Mouse (Mus musculus): ENCODE measurements at regions not wholly inside any gene's neighbourhood (a gene's known extent, or its start where the extent isn't known, plus 50 kb on each side); places are given as distances from the start of the nearest gene placed in this dataset.

- in situ Hi-C loops (cut with MboI; ENCODE audit: low pct_unique_long_range_greater_than_20kb in 1 of 2, low sequenced_read_pairs in 2 of 2, unreplicated experiment in 1 of 2) = no loop called here
These were observed 149.7 kb downstream of the Etv1 start for GRCm38 (mm10) chr12:38928786-38929351.

DNA sequence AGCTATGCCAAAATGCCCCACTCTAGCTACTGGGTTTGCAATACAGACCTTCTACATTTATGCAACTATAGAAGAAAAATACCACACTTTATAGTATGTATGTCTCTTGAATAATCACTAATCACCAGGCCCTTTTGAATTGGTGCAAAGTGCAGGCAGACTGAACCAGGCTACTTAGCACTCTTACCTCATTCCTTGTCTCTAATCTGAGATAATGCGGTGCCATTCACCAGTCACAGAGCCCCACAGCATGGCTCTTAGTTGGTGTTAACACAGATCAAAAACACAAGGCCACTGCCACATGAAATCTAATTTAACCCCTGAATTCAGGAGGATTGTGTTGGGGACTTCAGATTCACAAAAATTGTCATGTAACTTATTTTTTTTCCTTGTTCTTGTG is 150.5 kb downstream of the Etv1 start:
- in situ Hi-C loops (cut with MboI; ENCODE audit: low pct_unique_long_range_greater_than_20kb in 1 of 2, low sequenced_read_pairs in 2 of 2, unreplicated experiment in 1 of 2) = no loop called here

DNA sequence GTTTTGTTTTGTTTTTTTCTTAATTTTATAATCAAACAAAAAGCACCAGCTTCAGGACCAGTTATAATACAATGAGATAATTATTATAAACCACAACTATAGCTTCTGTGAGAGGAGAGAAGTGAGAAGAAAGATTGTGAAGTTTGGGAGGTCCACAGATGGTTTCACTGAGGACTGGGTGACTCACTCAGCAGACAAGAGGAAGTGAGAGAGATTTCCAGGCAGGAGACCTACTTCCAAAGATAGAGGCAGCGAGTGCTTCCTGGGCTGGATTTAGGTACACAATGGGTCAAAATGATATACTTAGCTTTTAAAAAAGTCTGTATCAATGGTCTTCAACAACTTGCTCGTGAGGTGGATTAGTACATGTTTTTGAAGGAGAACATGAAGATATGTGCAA is 152.6 kb downstream of the Etv1 start:
- in situ Hi-C loops (cut with MboI; ENCODE audit: low pct_unique_long_range_greater_than_20kb in 1 of 2, low sequenced_read_pairs in 2 of 2, unreplicated experiment in 1 of 2) = no loop called here

- in situ Hi-C loops (cut with MboI; ENCODE audit: low pct_unique_long_range_greater_than_20kb in 1 of 2, low sequenced_read_pairs in 2 of 2, unreplicated experiment in 1 of 2) = no loop called here
These were observed 180.4 kb downstream of the Etv1 start for GRCm38 (mm10) chr12:38959605-38960004.

DNA sequence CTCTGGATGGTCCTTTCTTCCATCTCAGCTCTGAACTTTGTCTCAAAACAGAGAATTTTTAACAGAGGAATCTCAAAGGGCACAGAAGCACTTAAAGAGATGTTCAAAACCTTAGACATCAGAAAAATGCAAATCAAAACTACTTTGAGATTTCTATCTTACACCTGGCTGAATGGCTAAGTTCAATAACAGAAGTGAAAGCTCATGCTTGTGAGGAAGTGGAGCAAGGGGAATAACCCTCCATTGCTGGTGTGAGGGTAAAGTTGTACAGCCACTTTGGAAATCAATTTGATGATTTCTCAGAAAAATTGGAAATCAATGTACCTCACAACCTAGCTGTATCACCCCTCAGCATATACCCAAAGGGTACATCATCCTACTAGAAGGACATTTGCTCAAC is 183.1 kb downstream of the Etv1 start:
- in situ Hi-C loops (cut with MboI; ENCODE audit: low pct_unique_long_range_greater_than_20kb in 1 of 2, low sequenced_read_pairs in 2 of 2, unreplicated experiment in 1 of 2) = no loop called here

- in situ Hi-C loops (cut with MboI; ENCODE audit: low pct_unique_long_range_greater_than_20kb in 1 of 2, low sequenced_read_pairs in 2 of 2, unreplicated experiment in 1 of 2) = no loop called here
These were observed 191.2 kb downstream of the Etv1 start for GRCm38 (mm10) chr12:38970347-38970746.

GRCm38 (mm10) chr12:38972205-38972604 is 193.0 kb downstream of the Etv1 start:
- in situ Hi-C loops (cut with MboI; ENCODE audit: low pct_unique_long_range_greater_than_20kb in 1 of 2, low sequenced_read_pairs in 2 of 2, unreplicated experiment in 1 of 2) = no loop called here

GRCm38 (mm10) chr12:38975508-38975907 is 196.3 kb downstream of the Etv1 start:
- in situ Hi-C loops (cut with MboI; ENCODE audit: low pct_unique_long_range_greater_than_20kb in 1 of 2, low sequenced_read_pairs in 2 of 2, unreplicated experiment in 1 of 2) = no loop called here

- in situ Hi-C loops (cut with MboI; ENCODE audit: low pct_unique_long_range_greater_than_20kb in 1 of 2, low sequenced_read_pairs in 2 of 2, unreplicated experiment in 1 of 2) = no loop called here
These were observed 203.2 kb downstream of the Etv1 start for GRCm38 (mm10) chr12:38982423-38982822.

- in situ Hi-C loops (cut with MboI; ENCODE audit: low pct_unique_long_range_greater_than_20kb in 1 of 2, low sequenced_read_pairs in 2 of 2, unreplicated experiment in 1 of 2) = no loop called here
These were observed 206.7 kb downstream of the Etv1 start for GRCm38 (mm10) chr12:38985909-38986308.

- in situ Hi-C loops (cut with MboI; ENCODE audit: low pct_unique_long_range_greater_than_20kb in 1 of 2, low sequenced_read_pairs in 2 of 2, unreplicated experiment in 1 of 2) = no loop called here
These were observed 207.2 kb downstream of the Etv1 start for GRCm38 (mm10) chr12:38986346-38986745.

DNA sequence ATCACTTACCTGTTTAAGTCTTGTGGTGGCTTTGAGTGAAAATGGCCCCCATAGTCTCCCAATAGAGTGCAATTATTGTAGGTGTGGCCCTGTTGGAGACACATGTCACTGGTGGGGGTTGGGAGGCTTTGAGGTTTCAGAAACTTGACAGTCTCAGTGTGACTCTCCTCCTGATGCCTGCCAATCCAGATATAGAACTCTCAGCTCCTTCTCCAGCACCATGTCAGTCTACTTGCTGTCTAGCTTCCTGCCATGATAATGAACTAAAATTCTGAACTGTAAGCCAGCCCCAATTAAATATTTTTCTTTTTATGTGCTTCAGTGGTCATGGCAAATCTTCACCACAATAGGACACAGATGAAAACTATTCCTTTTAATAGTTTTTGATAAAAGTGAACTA is 208.1 kb downstream of the Etv1 start:
- in situ Hi-C loops (cut with MboI; ENCODE audit: low pct_unique_long_range_greater_than_20kb in 1 of 2, low sequenced_read_pairs in 2 of 2, unreplicated experiment in 1 of 2) = no loop called here

DNA sequence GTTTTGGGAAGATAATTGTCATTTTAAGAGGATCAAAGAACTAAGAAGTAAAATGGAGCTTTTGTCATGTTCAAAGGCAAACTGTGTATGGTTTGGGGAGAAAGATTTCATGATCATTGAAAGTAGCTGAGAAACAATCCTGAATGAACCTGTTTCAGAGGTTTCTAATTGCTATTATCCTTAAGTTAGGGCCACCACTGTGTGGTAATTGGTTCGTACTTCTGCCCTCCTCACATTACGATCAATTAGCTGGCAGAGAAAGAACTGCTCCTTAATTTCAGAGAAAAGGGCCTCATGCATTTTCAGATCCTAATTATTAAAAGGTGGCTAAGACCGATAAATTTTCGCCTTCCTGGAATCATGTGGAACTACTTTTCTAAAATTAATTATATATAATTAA is 208.6 kb downstream of the Etv1 start:
- in situ Hi-C loops (cut with MboI; ENCODE audit: low pct_unique_long_range_greater_than_20kb in 1 of 2, low sequenced_read_pairs in 2 of 2, unreplicated experiment in 1 of 2) = no loop called here

DNA sequence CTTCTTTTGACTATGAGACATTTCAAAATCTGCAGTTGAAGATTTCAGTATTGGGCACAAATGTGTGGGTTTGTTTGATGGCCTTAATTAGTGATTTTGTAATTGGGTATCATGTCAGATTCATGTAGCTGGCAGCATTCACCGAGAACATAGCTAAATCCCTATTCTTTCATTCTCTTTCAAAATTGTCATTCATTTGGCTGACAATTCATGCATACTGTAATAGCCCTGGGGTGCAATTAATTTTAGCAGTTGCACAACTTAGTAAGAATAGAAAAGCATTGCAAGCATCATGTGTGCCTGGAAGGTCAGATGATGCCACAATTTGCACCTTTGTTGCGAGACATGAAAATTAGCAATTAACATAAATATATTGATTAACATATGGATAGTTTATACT is 248.0 kb downstream of the Etv1 start:
- in situ Hi-C loops (cut with MboI; ENCODE audit: low pct_unique_long_range_greater_than_20kb in 1 of 2, low sequenced_read_pairs in 2 of 2, unreplicated experiment in 1 of 2) = no loop called here

DNA sequence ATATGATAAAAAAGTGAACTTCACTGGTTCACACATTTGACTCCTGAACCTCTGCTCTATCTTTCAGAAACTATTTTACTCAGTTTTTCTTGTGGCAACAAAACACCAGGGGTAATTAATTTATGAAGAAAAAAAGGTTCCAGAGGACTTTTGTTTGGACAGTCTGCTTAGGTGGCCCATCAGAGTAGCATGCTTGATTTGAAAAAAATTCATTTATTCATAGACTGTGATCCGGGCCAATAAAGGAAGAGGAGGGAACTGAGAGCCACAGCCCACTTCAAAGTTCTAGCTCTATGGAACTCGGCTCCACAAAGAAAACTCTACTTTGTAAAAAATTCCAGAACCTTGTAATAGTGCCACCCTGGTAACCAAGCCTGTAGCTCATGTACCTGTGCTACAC is 248.8 kb downstream of the Etv1 start:
- in situ Hi-C loops (cut with MboI; ENCODE audit: low pct_unique_long_range_greater_than_20kb in 1 of 2, low sequenced_read_pairs in 2 of 2, unreplicated experiment in 1 of 2) = no loop called here

- in situ Hi-C loops (cut with MboI; ENCODE audit: low pct_unique_long_range_greater_than_20kb in 1 of 2, low sequenced_read_pairs in 2 of 2, unreplicated experiment in 1 of 2) = no loop called here
These were observed 254.8 kb downstream of the Etv1 start for GRCm38 (mm10) chr12:39033982-39034381.

DNA sequence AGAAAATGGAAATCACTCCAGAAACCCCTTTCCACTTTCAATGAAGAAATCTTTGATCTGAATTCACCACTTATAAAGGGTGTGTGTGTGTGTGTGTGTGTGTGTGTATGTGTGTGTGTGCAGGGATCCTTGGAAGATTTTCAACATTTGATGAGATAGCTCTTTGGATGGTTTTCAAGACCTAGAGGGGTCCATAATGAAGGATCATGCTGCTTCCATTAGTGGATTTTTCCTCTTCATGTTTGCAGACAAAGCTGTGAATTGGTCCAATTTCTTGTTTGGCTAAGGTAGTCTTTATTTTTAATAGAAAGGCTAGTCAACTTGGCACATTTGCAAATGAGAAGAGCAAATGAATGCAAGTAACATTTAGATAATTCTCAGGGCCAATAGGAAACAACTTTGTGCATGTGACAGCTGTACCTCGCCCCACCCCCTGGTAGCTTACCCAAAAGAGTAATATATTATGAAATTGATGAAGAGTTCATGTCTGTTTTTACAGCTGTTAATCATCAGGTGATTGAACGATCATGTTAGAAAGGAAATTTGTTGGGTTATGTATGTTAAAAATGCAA is 257.4 kb downstream of the Etv1 start:
- in situ Hi-C loops (cut with MboI; ENCODE audit: low pct_unique_long_range_greater_than_20kb in 1 of 2, low sequenced_read_pairs in 2 of 2, unreplicated experiment in 1 of 2) = no loop called here

DNA sequence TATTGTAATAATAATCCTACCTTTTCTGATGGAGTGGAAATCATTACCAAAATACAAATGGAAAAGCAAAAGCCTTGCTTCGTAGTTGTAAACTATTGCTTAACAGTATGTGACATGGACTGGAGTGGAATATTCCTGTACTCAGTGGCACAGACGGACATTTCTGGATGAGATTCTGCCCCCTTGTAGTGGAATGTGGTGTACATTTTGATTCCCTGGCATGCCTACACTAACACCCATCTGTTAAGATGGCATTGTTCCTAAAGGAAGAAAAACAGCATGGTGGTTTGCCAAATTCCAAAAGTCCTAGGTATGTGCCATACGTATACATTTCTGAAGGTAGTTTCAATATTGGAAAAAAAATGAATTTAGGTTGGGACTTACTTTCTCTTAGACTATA is 258.9 kb downstream of the Etv1 start:
- in situ Hi-C loops (cut with MboI; ENCODE audit: low pct_unique_long_range_greater_than_20kb in 1 of 2, low sequenced_read_pairs in 2 of 2, unreplicated experiment in 1 of 2) = no loop called here

GRCm38 (mm10) chr12:39038656-39039055 is 259.5 kb downstream of the Etv1 start:
- in situ Hi-C loops (cut with MboI; ENCODE audit: low pct_unique_long_range_greater_than_20kb in 1 of 2, low sequenced_read_pairs in 2 of 2, unreplicated experiment in 1 of 2) = no loop called here

DNA sequence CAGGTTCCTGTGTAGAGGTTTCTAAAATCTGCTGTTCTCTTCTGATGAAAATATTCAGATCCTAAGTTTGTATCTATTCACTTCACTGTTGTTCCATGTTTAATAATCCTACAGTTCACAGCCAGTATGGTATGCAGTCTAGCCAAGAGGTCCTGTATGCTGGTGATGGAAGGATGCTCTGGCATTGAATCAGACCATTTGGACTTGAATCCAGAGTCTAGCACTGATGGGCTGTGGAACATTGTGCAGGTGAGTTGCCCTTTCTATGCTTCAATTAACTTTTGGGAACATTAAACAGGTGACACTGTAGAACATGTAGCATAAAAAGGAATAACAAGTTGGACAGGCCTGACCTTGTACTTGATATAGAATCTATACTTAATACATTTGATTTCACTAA is 267.9 kb downstream of the Etv1 start:
- in situ Hi-C loops (cut with MboI; ENCODE audit: low pct_unique_long_range_greater_than_20kb in 1 of 2, low sequenced_read_pairs in 2 of 2, unreplicated experiment in 1 of 2) = no loop called here

GRCm38 (mm10) chr12:39048441-39048840 is 269.3 kb downstream of the Etv1 start:
- in situ Hi-C loops (cut with MboI; ENCODE audit: low pct_unique_long_range_greater_than_20kb in 1 of 2, low sequenced_read_pairs in 2 of 2, unreplicated experiment in 1 of 2) = no loop called here
